Mouse (Mus musculus): Measurements from ENCODE around the gene Gm16867. TPM values are rescaled to one million over a fixed set of nuclear protein-coding genes. Genes with fewer than 3 reads are reported as not detected.
"Not testable (repeated sequence)": the region's sequence is repeated elsewhere in the genome, so short reads cannot be mapped to it uniquely, and the experiment has no call there.

Gm16867 gene
- polyA plus RNA-seq, 1 experiment from 2014 or later: not detected

GRCm38 (mm10) chr14:69496259-69496658 lies 6.9 kb downstream of the Gm16867 start:
- H3K4me2 ChIP-seq (replicated peaks); H3K4me3 ChIP-seq; H3K4me1 ChIP-seq; ATAC-seq (ENCODE audit: low FRiP score); H3K9me3 ChIP-seq (replicated peaks); H3K27ac ChIP-seq; H3K36me3 ChIP-seq; H3K9ac ChIP-seq; H3K27me3 ChIP-seq: not testable (repeated sequence)

- not testable (repeated sequence) for H3K4me3 ChIP-seq; H3K36me3 ChIP-seq; H3K4me2 ChIP-seq (replicated peaks); H3K4me1 ChIP-seq; ATAC-seq (ENCODE audit: low FRiP score); H3K27ac ChIP-seq; H3K9ac ChIP-seq; H3K9me3 ChIP-seq (replicated peaks); H3K27me3 ChIP-seq
- no CpG with 5 or more reads among the region's 2 CpGs for WGBS
Observed at GRCm38 (mm10) chr14:69494946-69495345, 8.2 kb downstream of the Gm16867 start.

DNA sequence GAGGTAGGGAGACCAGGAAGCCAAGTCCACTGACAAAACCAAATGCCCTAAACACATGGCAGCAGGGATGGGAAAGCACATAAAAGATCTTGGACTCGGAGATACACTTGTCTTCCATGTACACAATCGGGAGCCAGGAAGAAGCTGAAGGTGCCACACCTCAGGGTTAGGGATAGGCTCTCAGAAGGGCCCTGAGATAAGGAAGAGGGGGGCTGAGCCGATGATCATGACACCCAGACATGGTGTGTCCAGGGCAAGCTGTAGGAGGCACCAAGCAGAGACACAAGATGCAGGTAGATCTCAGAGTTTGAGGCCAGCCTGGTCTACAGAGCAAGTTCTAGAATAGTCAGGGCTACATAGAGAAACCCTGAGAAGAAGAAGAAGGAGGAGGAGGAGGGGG lies 8.6 kb downstream of the Gm16867 start:
- WGBS: no CpG with 5 or more reads among the region's 3 CpGs
- ATAC-seq (ENCODE audit: low FRiP score): not testable (repeated sequence)

GRCm38 (mm10) chr14:69488001-69488400 lies 15.2 kb downstream of the Gm16867 start:
- H3K9ac ChIP-seq; H3K9me3 ChIP-seq (replicated peaks); ATAC-seq (ENCODE audit: low FRiP score): not testable (repeated sequence)

More for the DNA sequence above, 8.6 kb downstream of the Gm16867 start:
- not testable (repeated sequence) for H3K4me2 ChIP-seq (replicated peaks); H3K9ac ChIP-seq; H3K27me3 ChIP-seq; H3K36me3 ChIP-seq; H3K4me3 ChIP-seq; H3K4me1 ChIP-seq; H3K27ac ChIP-seq; H3K9me3 ChIP-seq (replicated peaks)

GRCm38 (mm10) chr14:69485466-69486135 lies 17.6 kb downstream of the Gm16867 start:
- H3K4me2 ChIP-seq (replicated peaks); H3K9ac ChIP-seq; H3K9me3 ChIP-seq (replicated peaks); H3K27me3 ChIP-seq; H3K27ac ChIP-seq; ATAC-seq (ENCODE audit: low FRiP score); H3K4me3 ChIP-seq; H3K4me1 ChIP-seq; H3K36me3 ChIP-seq: not testable (repeated sequence)
- WGBS: no CpG with 5 or more reads among the region's 18 CpGs

More at GRCm38 (mm10) chr14:69488001-69488400, 15.2 kb downstream of the Gm16867 start:
- H3K27ac ChIP-seq; H3K36me3 ChIP-seq; H3K4me3 ChIP-seq; H3K4me2 ChIP-seq (replicated peaks); H3K27me3 ChIP-seq; H3K4me1 ChIP-seq: not testable (repeated sequence)
- WGBS: no CpG with 5 or more reads among the region's 10 CpGs

DNA sequence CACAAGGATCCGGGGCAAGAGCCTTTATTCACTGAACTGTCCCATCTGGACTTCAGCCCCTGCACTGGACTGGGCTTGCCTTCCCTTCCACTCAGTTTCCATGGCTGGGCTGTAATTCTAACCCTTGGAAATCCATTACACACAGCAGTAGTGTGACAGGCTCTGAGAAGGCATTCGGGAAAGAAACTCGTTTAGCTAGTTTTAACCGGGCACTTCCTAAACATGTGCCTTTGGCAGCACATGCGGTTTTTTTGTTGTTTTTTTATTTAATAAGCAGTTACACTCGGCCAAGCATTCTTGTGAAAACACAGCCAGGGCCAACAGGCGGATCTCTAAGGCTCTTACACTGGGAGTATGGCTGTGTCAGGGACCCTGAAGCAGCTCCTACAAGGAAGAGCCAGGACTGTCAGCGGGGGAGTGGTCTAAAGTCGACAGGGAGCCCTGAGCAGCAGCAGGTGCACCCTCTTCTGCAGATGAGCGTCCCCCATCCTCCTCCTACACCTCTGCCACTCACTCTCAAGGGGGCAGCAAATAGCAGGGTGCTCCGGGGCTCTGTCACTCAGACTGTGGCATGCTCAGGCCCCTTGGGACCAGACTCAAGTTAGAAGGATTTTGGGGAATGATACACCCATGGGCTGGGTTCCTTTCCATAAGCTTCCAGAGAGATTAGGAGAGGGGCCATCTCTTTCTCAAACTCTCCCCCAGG lies 29.1 kb downstream of the Gm16867 start:
- no CpG with 5 or more reads among the region's 11 CpGs for WGBS
- not testable (repeated sequence) for ATAC-seq (ENCODE audit: low FRiP score)

DNA sequence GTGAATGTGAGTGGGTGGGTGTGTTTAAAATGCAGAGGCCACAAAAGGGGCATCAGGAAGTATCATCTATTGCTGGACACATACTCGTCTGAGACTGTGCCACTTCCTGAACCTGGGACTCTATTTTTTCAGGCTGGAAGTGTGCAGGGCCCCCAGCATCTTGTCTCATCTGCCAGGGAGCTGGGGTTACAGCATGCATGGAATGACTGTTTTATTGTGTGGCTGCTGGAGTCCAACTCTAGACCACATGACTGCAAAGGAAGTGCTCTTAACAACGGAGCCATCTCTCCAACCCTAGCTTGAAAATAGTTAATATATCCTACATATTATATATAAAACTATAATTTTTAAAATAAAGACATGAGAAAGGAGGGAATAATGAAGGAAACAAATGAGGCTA lies 29.8 kb downstream of the Gm16867 start:
- H3K4me2 ChIP-seq (replicated peaks); H3K4me1 ChIP-seq; H3K36me3 ChIP-seq; ATAC-seq (ENCODE audit: low FRiP score); H3K9ac ChIP-seq; H3K9me3 ChIP-seq (replicated peaks); H3K27ac ChIP-seq; H3K4me3 ChIP-seq; H3K27me3 ChIP-seq: not testable (repeated sequence)
- WGBS: no CpG with 5 or more reads among the region's 2 CpGs

More for the DNA sequence above, 29.1 kb downstream of the Gm16867 start:
- not testable (repeated sequence) for H3K27me3 ChIP-seq; H3K4me2 ChIP-seq (replicated peaks); H3K4me3 ChIP-seq; H3K9me3 ChIP-seq (replicated peaks); H3K4me1 ChIP-seq; H3K27ac ChIP-seq; H3K9ac ChIP-seq; H3K36me3 ChIP-seq

DNA sequence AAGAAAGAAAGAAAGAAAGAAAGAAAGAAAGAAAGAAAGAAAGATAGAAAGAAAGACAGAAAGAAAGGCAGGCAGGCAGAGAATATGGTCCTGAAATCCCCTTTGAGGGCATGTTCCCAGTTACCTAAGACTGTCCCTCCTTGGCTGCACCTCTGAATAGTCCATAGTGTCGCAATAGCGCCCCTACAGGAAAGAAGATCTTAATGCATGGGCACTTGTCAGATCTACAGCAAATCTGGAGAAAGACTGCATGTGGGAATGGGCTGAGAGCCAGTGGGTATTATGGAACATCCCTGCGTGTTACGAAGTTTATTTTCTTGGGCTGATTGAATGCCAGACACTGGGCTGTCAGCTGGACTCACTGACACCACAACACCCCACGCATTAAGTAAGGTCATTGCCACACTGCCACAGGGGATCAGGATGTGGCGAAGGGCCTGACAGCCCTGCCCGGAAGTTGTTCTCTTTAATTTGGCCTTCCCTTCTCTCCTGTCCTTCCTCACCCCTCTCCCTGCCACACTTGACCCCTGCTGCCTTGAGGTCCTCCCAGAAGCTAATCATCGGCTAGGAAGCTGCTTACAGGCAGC lies 32.9 kb downstream of the Gm16867 start:
- H3K27me3 ChIP-seq; H3K4me3 ChIP-seq; H3K36me3 ChIP-seq; ATAC-seq (ENCODE audit: low FRiP score); H3K27ac ChIP-seq; H3K4me2 ChIP-seq (replicated peaks); H3K4me1 ChIP-seq; H3K9me3 ChIP-seq (replicated peaks); H3K9ac ChIP-seq: not testable (repeated sequence)
- no CpG with 5 or more reads among the region's 8 CpGs for WGBS

GRCm38 (mm10) chr14:69467612-69468366 lies 35.4 kb downstream of the Gm16867 start:
- not testable (repeated sequence) for H3K27ac ChIP-seq; H3K4me1 ChIP-seq; H3K36me3 ChIP-seq; H3K9ac ChIP-seq; H3K4me3 ChIP-seq; H3K27me3 ChIP-seq; ATAC-seq (ENCODE audit: low FRiP score); H3K9me3 ChIP-seq (replicated peaks); H3K4me2 ChIP-seq (replicated peaks)
- no CpG with 5 or more reads among the region's 17 CpGs for WGBS

GRCm38 (mm10) chr14:69464465-69464864 lies 38.7 kb downstream of the Gm16867 start:
- not testable (repeated sequence) for H3K4me1 ChIP-seq; H3K9ac ChIP-seq; H3K9me3 ChIP-seq (replicated peaks); H3K27ac ChIP-seq; H3K27me3 ChIP-seq; H3K4me3 ChIP-seq; ATAC-seq (ENCODE audit: low FRiP score); H3K36me3 ChIP-seq; H3K4me2 ChIP-seq (replicated peaks)
- WGBS: no CpG with 5 or more reads among the region's 4 CpGs

DNA sequence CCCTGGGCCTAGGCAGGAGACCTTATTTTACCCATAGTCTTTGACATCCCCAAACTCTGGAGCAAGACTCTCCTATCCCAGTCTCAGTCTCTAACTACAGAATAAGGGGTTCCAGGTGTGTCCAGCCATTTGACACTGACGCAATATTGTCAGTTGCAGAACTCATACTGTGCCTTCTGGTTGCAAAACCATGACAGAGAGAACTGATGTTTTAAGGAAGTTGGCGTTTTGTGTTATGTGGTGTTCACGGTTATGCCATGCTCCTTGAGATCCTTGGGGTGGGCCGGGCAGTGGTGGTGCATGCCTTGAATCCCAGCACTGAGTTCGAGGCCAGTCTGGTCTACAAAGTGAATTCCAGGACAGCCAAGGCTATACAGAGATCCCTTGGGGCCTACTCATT lies 45.5 kb downstream of the Gm16867 start:
- not testable (repeated sequence) for H3K4me1 ChIP-seq; ATAC-seq (ENCODE audit: low FRiP score); H3K4me2 ChIP-seq (replicated peaks); H3K27ac ChIP-seq; H3K9me3 ChIP-seq (replicated peaks); H3K9ac ChIP-seq; H3K27me3 ChIP-seq; H3K36me3 ChIP-seq; H3K4me3 ChIP-seq
- no CpG with 5 or more reads among the region's 5 CpGs for WGBS

- no CpG with 5 or more reads among the region's 9 CpGs for WGBS
- not testable (repeated sequence) for H3K4me3 ChIP-seq; H3K36me3 ChIP-seq; H3K4me1 ChIP-seq; H3K27ac ChIP-seq; H3K9ac ChIP-seq; H3K9me3 ChIP-seq (replicated peaks); H3K27me3 ChIP-seq; H3K4me2 ChIP-seq (replicated peaks); ATAC-seq (ENCODE audit: low FRiP score)
Observed at GRCm38 (mm10) chr14:69454640-69455039, 48.5 kb downstream of the Gm16867 start.

Measured in hindbrain, embryonic 12.5 days (tissue).